Mouse (Mus musculus) liver, adult (tissue): ENCODE measurements around the gene Car9.

Source experiments
- GATA4 ChIP-seq: IDR thresholded peaks from 2 replicates; pipeline ENCODE4 v1.6.1; 2014; ENCODE audit warnings: mild to moderate bottlenecking, low read length; ENCODE audit not compliant: insufficient replicate concordance

Car9 gene

DNA sequence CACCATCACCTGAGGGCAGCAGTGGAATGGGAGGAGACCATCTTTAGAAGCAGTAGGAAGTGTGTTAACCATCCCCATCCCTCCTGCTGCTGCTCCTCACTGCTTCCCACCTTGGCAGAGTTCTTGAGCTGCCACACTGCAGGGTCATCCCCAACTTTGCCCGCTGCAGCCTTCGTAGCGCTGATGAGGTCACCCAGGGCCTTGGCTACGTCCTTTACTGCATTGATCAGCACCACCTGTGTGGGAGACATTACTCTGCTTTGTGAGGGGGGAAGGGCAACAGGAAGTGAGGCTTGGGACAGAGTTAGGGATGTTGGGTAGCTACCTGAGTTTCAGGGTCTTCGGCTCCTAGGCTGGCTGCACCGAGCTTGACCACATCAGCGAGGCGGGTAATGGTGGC is 28.9 kb downstream of the Car9 start:
- no peak for TF ChIP-seq GATA4

DNA sequence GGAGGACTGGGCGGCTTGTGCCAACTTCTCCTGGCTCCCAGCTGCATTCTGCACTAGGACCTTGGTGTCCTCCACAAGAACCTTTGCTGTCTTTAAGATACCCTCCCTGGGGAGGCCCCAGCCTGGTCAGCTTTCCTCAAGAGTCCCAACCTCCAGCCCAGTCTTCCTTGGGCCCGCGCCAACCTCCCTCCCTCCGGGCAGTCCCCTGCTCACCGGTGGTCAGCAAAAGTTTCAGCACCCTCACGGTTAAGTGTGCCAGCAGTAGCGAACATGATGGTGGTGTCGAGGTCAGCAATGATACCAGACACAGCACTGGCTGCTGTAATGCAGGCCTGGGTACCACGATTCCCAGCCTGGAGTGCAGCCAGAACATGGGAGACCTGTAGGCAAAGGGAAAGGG is 29.3 kb downstream of the Car9 start:
- no peak for TF ChIP-seq GATA4

DNA sequence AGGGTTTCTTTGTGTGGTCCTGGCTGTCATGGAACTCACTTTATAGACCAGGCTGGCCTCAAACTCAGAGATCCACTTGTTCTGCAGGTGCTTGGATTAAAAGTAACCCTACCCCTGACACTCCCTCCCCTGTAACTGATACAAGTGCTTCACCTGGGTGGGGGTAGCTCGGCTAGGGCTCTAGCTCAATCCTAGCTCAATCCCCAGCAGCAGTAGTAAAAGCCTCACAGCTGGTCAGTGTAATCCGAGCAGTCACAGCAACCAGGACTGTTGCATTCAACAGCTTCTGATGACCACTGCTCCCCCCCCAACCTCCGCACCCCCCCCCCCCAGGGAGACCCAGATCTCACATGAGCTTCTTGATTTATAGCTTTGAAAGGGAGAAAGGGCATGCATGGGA is 35.3 kb downstream of the Car9 start:
- TF ChIP-seq GATA4: no peak

DNA sequence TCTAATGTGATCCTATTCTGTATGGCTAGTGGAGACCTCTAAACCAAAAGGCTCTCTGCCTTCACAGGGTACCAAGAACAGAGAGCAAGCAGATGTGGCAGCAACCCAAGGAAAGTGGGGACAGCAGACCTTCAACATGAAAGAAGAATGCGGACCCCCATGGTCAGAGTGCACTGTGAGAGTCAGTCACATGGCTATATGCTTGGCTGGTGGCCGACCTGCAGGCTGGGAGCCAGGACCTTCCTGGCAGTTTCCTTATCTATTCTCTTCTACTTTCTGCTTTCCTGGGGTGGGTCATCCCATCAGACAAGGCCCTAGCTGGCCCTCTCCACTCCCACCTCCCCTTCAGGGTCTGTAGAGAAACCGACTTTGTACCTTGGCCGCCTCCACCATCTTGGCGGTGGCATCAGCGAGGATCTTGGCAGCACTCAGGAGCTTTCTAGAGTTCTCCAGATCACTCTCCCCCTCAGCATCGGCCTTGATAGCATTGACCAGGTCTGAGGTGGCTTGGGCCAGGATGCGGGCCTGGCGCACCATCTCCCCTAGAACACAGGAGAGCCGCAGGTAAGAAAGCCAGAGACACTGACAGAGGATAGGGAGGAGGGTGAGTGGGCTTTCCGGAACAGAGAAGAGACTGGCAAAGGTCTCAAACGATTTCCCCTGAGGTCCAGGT is 39.7 kb downstream of the Car9 start:
- no peak for TF ChIP-seq GATA4

DNA sequence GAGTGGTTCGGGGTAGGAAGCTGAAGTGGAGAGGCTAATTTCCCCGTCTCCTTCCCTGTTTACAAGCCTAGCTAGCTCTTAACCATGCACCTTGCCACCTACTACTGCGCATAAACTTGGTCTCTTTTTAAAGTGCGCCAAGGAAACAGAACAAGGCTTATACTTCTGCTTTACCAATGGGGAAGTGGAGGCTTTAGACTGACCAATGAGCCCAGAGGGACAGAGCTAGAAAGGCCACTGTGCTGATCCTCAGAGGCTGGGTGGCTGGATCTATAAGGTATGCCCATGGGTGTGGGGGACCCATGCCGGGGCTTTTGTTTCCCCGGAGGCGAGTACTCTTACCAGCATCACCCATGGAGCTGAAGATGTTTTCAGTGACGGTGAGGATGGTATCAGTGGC is 40.4 kb downstream of the Car9 start:
- no peak for TF ChIP-seq GATA4

DNA sequence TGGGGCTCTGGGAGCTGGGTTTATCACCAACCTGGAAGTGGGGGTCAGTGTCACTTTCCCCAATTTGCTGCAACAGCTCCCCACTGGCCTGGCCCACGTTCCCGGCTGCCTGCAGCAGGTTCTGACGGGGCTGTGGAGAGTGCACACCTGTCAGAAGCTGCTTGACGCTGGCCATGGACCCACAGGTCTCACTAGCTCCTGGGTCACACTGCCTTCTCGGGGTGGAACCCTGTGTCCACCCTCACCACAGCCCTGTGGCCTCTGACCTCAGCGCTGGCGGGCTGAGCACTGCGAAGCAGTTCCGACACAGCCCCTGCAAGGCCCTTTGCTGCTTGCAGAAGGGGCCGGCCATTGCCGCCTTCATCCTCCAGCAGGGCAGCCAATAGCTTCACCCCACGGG is 42.3 kb downstream of the Car9 start:
- no peak for TF ChIP-seq GATA4

DNA sequence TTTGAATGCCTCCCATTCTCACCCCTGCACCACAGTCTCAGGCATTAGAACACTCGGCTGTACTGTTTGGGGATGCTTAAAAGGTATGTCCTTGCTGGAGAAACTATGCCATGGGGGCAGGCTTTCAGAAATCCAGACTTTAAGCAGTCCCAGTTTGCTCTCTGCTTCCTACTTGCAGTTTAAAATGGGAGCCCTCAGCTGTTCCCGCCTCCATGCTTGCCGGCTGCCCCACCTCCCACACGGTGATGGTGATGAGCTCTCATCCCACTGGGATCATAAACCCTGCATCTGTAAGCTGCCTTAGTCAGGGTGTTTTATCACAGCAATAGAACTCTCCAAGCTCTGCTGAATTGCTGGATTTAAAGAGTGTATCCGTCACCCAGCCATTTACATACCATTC is 45.7 kb downstream of the Car9 start:
- TF ChIP-seq GATA4: no peak

DNA sequence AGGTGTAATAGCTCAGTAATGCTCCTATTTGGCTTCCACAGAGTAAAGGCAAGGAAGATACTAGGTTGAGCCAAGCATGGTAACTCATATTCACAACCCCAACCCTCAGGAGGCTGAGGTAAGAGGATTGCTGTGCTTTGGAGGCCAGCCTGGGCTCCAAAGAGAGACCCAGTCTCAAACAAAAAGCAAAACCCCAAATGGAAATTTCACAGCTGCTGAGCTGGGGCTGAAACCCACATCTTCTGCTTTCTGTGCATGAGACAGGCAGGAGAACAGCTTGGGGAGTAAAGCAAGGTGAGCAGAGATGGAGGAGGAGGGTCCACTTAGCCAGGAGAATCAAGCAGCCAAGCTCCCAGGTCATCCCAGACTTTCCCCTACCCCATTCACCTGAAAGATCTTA is 47.1 kb downstream of the Car9 start:
- no peak for TF ChIP-seq GATA4

DNA sequence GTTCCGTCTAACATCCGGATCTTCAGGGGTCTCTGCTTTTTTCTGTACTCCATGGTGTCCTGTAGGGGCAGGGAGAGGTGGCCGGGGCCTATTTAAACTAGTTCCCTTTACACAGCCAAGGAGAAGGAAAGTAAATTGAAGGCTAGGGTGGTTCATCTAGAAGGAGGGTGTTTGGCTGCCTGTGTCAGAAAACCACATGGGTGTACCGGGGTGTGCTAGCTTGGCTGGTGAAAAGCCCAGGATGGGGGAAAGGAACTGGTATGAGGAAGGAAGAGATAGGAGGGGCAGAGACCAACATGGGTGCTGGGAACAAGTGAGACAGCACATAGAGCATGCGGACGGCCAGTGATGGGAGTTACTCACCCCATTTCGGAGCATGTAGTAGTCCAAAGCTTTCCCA is 49.2 kb downstream of the Car9 start:
- TF ChIP-seq GATA4: no peak

DNA sequence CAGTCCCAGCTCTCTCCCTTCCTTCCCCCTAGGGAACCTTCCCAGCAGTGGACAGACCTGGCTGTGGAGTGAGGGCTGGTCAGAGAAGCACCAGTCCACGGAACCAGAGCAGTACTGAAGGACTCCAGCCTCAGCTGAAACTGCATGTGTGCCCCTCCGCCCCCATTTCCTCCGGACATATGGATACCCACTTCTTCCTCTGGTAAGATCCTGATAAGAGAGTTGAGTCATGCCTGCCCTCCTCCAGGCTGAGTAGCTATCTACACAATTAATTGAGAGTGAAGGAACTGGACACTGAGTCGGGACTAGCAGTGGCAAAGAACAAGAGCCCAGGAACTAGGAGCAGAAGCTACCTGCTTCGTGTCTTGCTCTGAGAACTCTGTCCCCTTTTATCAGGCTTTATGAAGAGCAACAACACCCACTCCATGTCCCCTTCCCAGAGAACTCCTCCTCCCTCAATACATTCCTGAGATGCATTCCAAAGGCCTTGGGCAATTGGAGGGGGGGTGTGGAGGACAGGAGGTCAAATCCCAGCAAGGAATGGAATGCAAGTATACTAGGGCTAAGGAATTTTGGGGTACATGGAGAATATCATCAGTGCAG is 51.4 kb downstream of the Car9 start:
- TF ChIP-seq GATA4: no peak

DNA sequence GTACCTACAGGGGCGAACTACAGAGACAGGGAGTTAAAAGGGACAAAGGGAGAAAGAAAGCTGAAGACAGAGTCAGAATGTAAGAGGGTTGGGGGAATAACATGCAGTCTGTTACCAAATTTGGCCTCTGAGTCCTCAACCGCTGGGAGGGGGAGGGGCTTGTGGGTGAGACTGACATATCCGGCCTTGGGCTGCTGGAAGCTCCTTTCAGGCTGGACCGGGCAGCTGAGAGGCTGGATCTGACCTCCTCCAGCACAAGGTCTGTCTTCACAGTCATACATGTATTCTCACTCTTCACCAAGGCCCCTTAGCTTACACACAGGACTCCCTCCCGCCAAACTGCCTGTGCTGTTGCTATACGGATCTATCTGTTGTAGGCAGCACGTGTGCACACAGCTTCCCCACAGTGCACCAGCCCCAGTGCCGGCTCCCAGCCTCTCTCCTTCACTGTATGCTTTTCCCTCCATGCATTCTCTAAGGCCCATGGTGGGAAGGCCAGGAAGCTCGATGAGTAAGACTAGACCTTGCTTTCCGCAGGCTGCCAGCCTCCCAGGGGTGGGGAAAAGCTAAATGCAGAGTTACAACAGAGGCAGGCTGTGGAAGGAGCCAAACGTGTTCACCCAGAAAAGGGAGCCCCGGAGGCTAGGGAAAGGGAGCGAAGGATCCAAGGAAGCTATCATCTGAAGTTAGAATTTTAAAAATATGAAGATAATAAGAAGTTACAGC is 52.0 kb downstream of the Car9 start:
- TF ChIP-seq GATA4: no peak

DNA sequence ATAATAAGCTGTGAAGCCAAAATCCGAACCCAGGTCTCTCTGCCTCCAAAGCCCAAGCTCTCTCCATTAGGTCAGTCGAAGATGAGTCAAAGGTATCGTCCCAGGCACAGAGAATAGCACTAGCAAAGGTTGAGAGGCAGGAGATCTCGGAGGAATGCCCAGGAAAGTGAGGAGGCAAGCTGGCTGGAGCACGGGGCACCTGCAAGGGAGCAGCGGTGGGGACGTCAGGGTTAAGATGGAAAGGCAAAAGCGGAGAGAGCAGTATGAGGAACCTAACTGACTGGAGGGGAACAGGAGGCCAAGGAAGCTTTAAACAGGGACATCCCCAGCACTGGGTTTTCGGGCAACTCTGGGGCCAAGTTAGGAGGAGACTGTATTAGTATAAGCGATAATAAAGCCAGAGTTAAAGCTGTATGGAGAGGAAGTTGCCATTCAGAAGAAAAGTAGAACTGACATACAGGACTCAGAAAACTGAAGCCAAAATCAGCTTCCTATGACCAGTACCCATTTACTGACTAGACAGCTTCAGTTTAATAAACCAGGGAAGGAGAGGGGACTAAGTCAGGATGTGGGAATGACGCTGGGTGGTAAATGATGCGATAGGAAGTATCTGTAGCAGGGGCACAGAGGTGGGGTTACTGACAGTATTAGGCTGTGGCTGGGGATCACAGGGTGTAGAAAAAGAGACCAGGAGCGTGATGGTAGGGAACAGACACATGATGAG is 52.9 kb downstream of the Car9 start:
- TF ChIP-seq GATA4: no peak

DNA sequence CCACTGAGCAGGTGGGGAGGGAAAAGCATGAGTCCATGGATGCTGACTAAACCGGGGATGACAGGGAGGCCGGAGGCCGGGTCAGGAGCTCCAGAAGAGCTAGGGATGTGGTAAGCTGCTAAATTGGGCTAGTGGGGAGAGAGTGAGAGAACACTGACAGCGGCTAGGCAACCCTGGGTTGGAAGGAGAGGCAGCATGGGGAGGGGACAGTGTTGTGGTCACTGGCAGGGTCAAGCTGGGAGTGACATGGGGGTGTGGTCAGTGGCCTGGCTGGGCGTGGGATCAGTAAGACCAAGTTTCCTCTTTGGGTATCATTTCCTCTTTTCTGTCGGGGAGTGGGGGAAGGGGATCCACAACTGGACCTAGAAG is 53.5 kb downstream of the Car9 start:
- TF ChIP-seq GATA4: no peak

DNA sequence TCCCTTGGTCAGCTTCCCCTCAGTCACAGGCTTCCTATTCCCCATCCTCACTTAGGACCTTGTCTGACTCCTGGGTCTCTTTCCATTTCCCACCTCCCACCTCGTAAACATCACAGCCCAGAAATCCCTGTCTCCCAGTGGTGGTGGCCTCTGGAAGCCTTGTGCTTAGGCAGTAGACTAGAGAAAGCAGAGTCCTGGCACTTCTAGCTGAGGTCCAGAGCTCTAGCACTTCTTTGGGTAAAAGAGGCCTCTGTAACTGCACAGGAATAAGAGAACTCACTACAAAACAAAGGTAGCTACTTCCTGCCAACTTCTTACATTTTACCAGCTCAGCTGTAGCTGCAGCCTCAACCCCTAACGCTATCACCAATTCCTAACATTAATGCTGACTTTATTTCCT is 54.2 kb downstream of the Car9 start:
- no peak for TF ChIP-seq GATA4

DNA sequence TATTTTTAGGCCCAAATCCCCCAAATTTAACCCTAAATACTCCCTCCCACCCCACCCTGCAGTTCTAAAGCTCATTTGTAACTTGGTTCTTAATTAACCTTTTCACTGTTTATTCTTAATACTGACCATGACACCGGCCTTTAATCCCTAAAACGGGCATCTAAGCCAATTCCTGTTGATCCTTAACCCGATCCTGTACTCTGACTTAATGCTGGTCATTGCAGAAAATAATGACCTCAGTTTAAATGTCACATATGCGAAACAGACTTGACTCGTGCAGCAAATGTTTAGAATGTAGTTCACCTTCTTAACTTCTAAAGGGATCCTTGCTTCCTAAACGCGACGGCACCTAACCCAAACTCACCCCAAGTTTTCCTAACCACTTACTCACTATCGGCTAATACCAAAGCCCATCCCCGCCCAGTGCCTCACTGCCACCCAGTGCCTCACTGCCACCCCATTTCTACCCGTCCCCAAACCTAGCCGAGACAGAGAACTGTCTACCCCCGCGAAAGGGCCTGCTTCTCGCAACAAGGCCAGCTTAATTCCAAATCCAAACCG is 54.8 kb downstream of the Car9 start:
- no peak for TF ChIP-seq GATA4
